Comparison of ENCODE assay signal across 30 mouse cellular contexts in the genomic region with DNA sequence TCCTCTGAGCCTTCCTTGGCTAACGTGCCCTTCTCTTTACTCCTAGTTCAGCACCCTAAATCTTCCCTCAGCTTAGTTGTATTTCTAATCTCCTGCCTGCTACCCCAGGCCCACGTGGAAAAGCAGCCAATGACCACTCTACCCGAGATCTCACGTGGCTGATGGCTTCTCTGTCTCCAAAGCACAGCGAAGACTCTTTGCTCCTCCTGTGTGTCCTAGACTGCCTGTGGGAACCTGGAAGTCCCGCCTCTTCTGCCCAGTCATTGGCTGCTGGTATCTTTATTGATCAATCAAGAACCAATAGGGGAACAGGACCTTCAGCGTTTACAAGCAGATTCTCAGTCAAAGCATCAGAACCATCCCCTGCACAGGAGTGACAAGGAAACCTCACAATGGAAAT. TPM values are rescaled to one million over a fixed set of nuclear protein-coding genes. Genes with fewer than 3 reads are reported as not detected.
DNase-seq lines count a peak whose midpoint lies in the region; ATAC-seq and TF ChIP-seq lines count a peak whose summit lies in the region.
"Had no signal": no experiment of that assay in that cellular context is flagged by ENCODE, and none has a peak within 500 bp of the region (broad histone marks: within the 10 kb centered on the region; RNA-seq: fewer than 3 reads in every experiment).

No protein-coding gene starts in this region.

- WGBS in forebrain, embryonic 14.5 days: 66% methylated on average over 7 of the region's 7 CpGs
- 69% methylated on average over 7 of the region's 7 CpGs for WGBS in forebrain, postnatal 0 days
- 69% methylated on average over 7 of the region's 7 CpGs for WGBS in midbrain, embryonic 13.5 days
- 83% methylated on average over 7 of the region's 7 CpGs for whole genome bisulfite sequencing in kidney, embryonic 14.5 days

- H3K4me3 ChIP-seq in forebrain, embryonic 14.5 days (ENCODE audit: low read depth, low read length): no peak overlapping the region
- no peak overlapping the region for H3K4me3 ChIP-seq in forebrain, postnatal 0 days (ENCODE audit: low read depth, low read length)
- no peak overlapping the region for H3K4me3 ChIP-seq in midbrain, embryonic 13.5 days (replicated peaks)
- no peak overlapping the region for H3K4me3 ChIP-seq in kidney, embryonic 14.5 days (ENCODE audit: low read length)
- H3K4me3 ChIP-seq in left cerebral cortex, adult 2 months: no peak overlapping the region
- H3K4me3 ChIP-seq: hindbrain, embryonic 15.5 days; limb, embryonic 13.5 days; liver, embryonic 12.5 days had no signal

- intact Hi-C loops in left cerebral cortex, adult 2 months (cut with DNase I): no loop called here

- no peaks in the 10 kb centered on the region for H3K27me3 ChIP-seq in forebrain, embryonic 14.5 days (replicated peaks; ENCODE audit: control insufficient read depth, insufficient read depth, low read length)
- H3K27me3 ChIP-seq in forebrain, postnatal 0 days (ENCODE audit: insufficient read depth, low read length): no peaks in the 10 kb centered on the region
- H3K27me3 ChIP-seq in midbrain, embryonic 13.5 days: no peaks in the 10 kb centered on the region
- H3K27me3 ChIP-seq in kidney, embryonic 14.5 days (ENCODE audit: control insufficient read depth, insufficient read depth, low read length): no peaks in the 10 kb centered on the region
- H3K27me3 ChIP-seq: hindbrain, embryonic 15.5 days; limb, embryonic 13.5 days; liver, embryonic 12.5 days had no signal

- peak; percentile 53 for ATAC-seq in forebrain, embryonic 14.5 days
- no peak for ATAC-seq in forebrain, postnatal 0 days
- ATAC-seq in midbrain, embryonic 13.5 days: no peak
- ATAC-seq in kidney, embryonic 14.5 days (ENCODE audit: low FRiP score, low TSS enrichment): no peak
- ATAC-seq: activated CD4-positive, CD25-positive, alpha-beta regulatory T cell, adult 4 months; liver, embryonic 12.5 days had no signal

- no peak for TF ChIP-seq CTCF in forebrain, postnatal 0 days (IDR thresholded peaks at IDR 0.05; ENCODE audit: low read depth)
- TF ChIP-seq CTCF in left cerebral cortex, adult 2 months (IDR thresholded peaks at IDR 0.05): no peak

- H3K4me2 ChIP-seq in forebrain, embryonic 14.5 days (ENCODE audit: low read length): no peak overlapping the region
- H3K4me2 ChIP-seq in forebrain, postnatal 0 days (ENCODE audit: low read depth): no peak overlapping the region
- H3K4me2 ChIP-seq in midbrain, embryonic 13.5 days (replicated peaks): no peak overlapping the region
- no peak overlapping the region for H3K4me2 ChIP-seq in kidney, embryonic 14.5 days (replicated peaks; ENCODE audit: low read depth, low read length)
- H3K4me2 ChIP-seq: hindbrain, embryonic 15.5 days; limb, embryonic 13.5 days; liver, embryonic 12.5 days had no signal

- peak overlapping the region; percentile 10; the same call in 1 of the 2 replicates for H3K27ac ChIP-seq in forebrain, embryonic 14.5 days (ENCODE audit: low read depth, low read length)
- H3K27ac ChIP-seq in forebrain, postnatal 0 days (ENCODE audit: low read depth, low read length): no peak overlapping the region
- peak overlapping the region; percentile 60 for H3K27ac ChIP-seq in midbrain, embryonic 13.5 days
- H3K27ac ChIP-seq in kidney, embryonic 14.5 days (ENCODE audit: low read depth, low read length): no peak overlapping the region
- no peak overlapping the region for H3K27ac ChIP-seq in left cerebral cortex, adult 2 months
- H3K27ac ChIP-seq: hindbrain, embryonic 15.5 days; limb, embryonic 13.5 days; liver, embryonic 12.5 days; stomach, postnatal 0 days had no signal

- peaks cover 9% of the 10 kb centered on the region; the same call in 1 of the 2 replicates for H3K4me1 ChIP-seq in forebrain, embryonic 14.5 days (ENCODE audit: control insufficient read depth, insufficient read depth, low read length)
- H3K4me1 ChIP-seq in forebrain, postnatal 0 days (ENCODE audit: insufficient read depth): no peaks in the 10 kb centered on the region
- peaks cover 11% of the 10 kb centered on the region; the same call in 1 of the 2 replicates for H3K4me1 ChIP-seq in midbrain, embryonic 13.5 days (replicated peaks)
- H3K4me1 ChIP-seq in kidney, embryonic 14.5 days (ENCODE audit: control insufficient read depth, insufficient read depth, low read length): no peaks in the 10 kb centered on the region
- H3K4me1 ChIP-seq: hindbrain, embryonic 15.5 days; limb, embryonic 13.5 days; liver, embryonic 12.5 days had no signal

- DNase-seq in forebrain, embryonic 14.5 days (ENCODE audit: low spot score): peak; percentile 19
- DNase-seq in forebrain, postnatal 0 days: no peak
- DNase-seq in 3134 (ENCODE audit: extremely low read depth, insufficient read length, low spot score) (peak; percentile 6), ES-CJ7 (ENCODE audit: low read depth, low spot score) (peak; percentile 74)
- no peak for DNase-seq in left cerebral cortex, adult 2 months (ENCODE audit: extremely low spot score in 1 of 2, low spot score in 2 of 2)
- DNase-seq: adrenal gland, adult 8-10 months; B cell, adult 2 months; cerebellum, adult 18-20 months; cerebellum, postnatal 14 days; gastrocnemius, postnatal 36 days; heart, postnatal 36 days; kidney, adult 2 months; kidney, postnatal 14 days; lung, adult 18-20 months; lung, postnatal 14 days had no signal

- H3K9ac ChIP-seq in forebrain, embryonic 14.5 days (ENCODE audit: low read length): no peak overlapping the region
- H3K9ac ChIP-seq in forebrain, postnatal 0 days: no peak overlapping the region
- H3K9ac ChIP-seq in midbrain, embryonic 13.5 days (replicated peaks): no peak overlapping the region
- H3K9ac ChIP-seq in kidney, embryonic 14.5 days (ENCODE audit: low read depth, low read length): no peak overlapping the region
- H3K9ac ChIP-seq: hindbrain, embryonic 15.5 days; limb, embryonic 13.5 days; liver, embryonic 12.5 days had no signal

- H3K9me3 ChIP-seq in forebrain, embryonic 14.5 days (replicated peaks; ENCODE audit: control insufficient read depth, low read length): no peaks in the 10 kb centered on the region
- H3K9me3 ChIP-seq in forebrain, postnatal 0 days (ENCODE audit: low read length): no peaks in the 10 kb centered on the region
- H3K9me3 ChIP-seq in midbrain, embryonic 13.5 days: no peaks in the 10 kb centered on the region
- no peaks in the 10 kb centered on the region for H3K9me3 ChIP-seq in kidney, embryonic 14.5 days (ENCODE audit: control insufficient read depth, low read length)
- H3K9me3 ChIP-seq: hindbrain, embryonic 15.5 days had no signal

- H3K36me3 ChIP-seq in forebrain, embryonic 14.5 days (ENCODE audit: control insufficient read depth, insufficient read depth, low read length): no peaks in the 10 kb centered on the region
- H3K36me3 ChIP-seq in forebrain, postnatal 0 days (ENCODE audit: insufficient read depth): no peaks in the 10 kb centered on the region
- no peaks in the 10 kb centered on the region for H3K36me3 ChIP-seq in midbrain, embryonic 13.5 days
- H3K36me3 ChIP-seq in kidney, embryonic 14.5 days (ENCODE audit: control insufficient read depth, insufficient read depth, low read length): no peaks in the 10 kb centered on the region
- H3K36me3 ChIP-seq: hindbrain, embryonic 15.5 days; limb, embryonic 13.5 days; liver, embryonic 12.5 days had no signal

RNA-seq across cellular contexts. Expression of a gene that starts 54.8 kb away (rescaled TPM):
- polyA plus RNA-seq in forebrain, embryonic 14.5 days (2014; fragmentation: Nextera tagmentation; extraction: Ambion mirVana): 0.22 and 0.48 TPM in 2 replicates
- total RNA-seq in forebrain, postnatal 0 days (2014; rRNA removed): 2.5 and 5.0 TPM in 2 replicates
- polyA plus RNA-seq in forebrain, postnatal 0 days (2015; fragmentation: Nextera tagmentation; extraction: Ambion mirVana): 2.9 and 4.6 TPM in 2 replicates
- not detected in 2 replicates for polyA plus RNA-seq in midbrain, embryonic 13.5 days (2015; fragmentation: Nextera tagmentation; extraction: Ambion mirVana)
- not detected in 2 replicates for polyA plus RNA-seq in kidney, embryonic 14.5 days (2014; fragmentation: Nextera tagmentation; extraction: Ambion mirVana)
- 1 to 10 TPM; 1.2 to 1.3 TPM for total RNA-seq in left cerebral cortex, adult 2 months (2021)
- total RNA-seq: gastrocnemius, postnatal 36 days; heart, adult 8-10 months; heart, postnatal 36 days; megakaryocyte progenitor cell, adult 5-6 weeks; monocyte, adult 5-6 weeks; neutrophil, adult 5-6 weeks had no signal
- polyA plus RNA-seq: activated CD4-positive, CD25-positive, alpha-beta regulatory T cell, adult 4 months; embryonic facial prominence, embryonic 11.5 days; heart, embryonic 14.5 days; intestine, embryonic 14.5 days; limb, embryonic 13.5 days; liver, embryonic 12.5 days; small intestine, adult 2 months had no signal

Comparison
In these comparisons a context has a peak if more than half of its experiments do, and no peak if none do; other contexts are left out.
1. DNase-seq: peak in forebrain, embryonic 14.5 days (single experiment), 3134 (single experiment) and ES-CJ7 (single experiment); none in forebrain, postnatal 0 days (single experiment) and left cerebral cortex, adult 2 months (0 of 2).
2. H3K27ac ChIP-seq: peak in forebrain, embryonic 14.5 days (single experiment) and midbrain, embryonic 13.5 days (single experiment); none in forebrain, postnatal 0 days (single experiment), kidney, embryonic 14.5 days (single experiment) and left cerebral cortex, adult 2 months (single experiment).